Mouse (Mus musculus) myocyte (in vitro differentiated cells): Measurements from ENCODE around the gene Pkib.

Experiments
- CEBPB ChIP-seq: IDR thresholded peaks from 2 replicates; pipeline ENCODE4 v1.6.1; 2011; ENCODE audit warnings: mild to moderate bottlenecking, moderate library complexity; ENCODE audit not compliant: poor library complexity, insufficient read depth, severe bottlenecking
- POLR2A ChIP-seq: IDR thresholded peaks from one replicate; pipeline ENCODE4 v1.6.1; 2011; ENCODE audit warnings: low read depth, mild to moderate bottlenecking, control low read depth, moderate library complexity; ENCODE audit not compliant: insufficient read length
- USF1 ChIP-seq: IDR thresholded peaks from one replicate; pipeline ENCODE4 v1.6.1; 2011; ENCODE audit warnings: low read depth, mild to moderate bottlenecking, control low read depth, moderate library complexity

DNA sequence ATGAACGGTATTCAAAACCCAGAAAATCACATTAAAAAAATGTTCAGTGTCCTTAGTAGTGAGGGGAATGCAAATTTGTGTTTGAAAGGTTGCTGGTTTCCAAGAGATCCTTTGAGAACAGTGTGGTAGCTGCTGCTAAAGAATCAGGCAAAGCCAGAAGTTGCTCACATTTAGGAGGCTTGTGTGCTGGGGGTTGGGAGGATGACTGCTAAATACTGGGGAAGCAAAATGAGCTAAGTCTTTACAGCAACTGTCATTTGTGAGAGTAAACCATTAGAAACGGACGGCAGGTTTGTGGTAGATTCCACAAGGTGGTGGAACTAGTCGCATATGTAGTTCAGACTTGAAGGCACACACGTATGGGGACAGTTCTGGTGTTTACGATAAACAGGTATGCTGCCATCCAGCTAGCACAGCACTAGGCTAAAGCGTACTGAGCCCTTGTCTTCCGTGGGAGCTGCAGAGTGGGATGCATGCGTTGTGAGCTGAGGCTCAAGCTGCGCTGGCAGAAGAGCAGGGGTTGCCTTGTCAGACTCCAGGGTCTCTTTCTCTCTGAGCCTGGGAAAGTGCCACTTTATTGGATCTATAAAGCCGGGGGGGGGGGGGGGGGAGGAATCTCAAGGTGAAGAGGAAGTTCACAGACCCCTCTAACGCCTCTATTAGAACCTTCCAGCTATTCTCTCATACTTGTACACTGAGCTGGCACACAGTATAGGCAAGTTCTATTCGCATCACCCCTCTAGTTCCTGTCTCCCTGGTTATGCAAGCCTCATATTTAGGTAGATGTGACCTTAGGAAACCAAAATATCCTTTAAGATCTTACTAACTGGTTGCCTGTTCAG lies 151.7 kb downstream of the Pkib start:
- no peak for TF ChIP-seq USF1
- TF ChIP-seq POLR2A, result no peak
- TF ChIP-seq CEBPB, result no peak
